Mouse (Mus musculus) WW6 (cell line): ENCODE measurements at regions not wholly inside any gene's neighbourhood (a gene's known extent, or its start where the extent isn't known, plus 50 kb on each side); places are given as distances from the start of the nearest gene placed in this dataset.

Experiments
- DNase-seq: peaks from one replicate; pipeline ENCODE4 v3.0.0-alpha.2; 2013; ENCODE audit warnings: low read depth, low spot score

- no peak for DNase-seq
Observed at GRCm38 (mm10) chr4:89001470-89001869, 121.5 kb upstream of the Ifne start.

DNA sequence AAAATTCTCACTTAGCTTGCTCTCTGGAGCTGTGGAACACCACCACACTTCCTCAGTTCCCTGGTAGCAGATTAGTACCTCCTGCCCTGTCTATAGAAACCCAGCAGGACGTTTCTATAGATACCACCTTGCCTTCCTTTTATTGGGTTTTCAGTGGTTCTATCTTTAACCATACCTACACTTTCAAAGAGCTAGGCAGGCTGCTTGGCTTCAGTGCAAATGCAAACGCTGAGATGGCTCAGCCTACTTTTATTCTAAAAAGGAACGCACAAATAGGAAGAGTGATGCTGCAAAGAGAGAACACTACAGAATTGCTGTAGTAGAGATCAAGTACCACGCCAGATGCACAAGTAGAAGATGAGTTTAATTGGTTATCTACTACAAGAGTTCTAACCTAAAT lies 120.9 kb upstream of the Ifne start:
- DNase-seq = no peak

DNA sequence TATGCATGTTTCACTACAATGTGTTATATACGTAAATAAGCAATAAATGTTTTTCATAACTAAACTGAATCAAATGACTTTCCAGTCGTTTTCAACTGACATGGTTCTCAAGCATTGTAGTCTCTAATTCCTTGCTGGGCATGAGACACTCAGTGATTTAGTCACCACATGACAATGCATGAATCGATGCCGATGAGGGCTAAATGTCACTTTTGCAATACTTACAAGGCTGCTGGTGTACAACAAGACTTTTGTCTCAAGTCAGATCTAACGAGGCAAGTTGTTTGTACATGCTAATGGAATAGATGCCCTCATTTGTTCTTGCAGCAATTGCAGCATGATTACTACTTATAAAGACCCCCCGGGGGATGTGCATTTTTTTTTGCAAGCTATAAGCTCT lies 120.2 kb upstream of the Ifne start:
- DNase-seq = no peak

- no peak for DNase-seq
Observed at GRCm38 (mm10) chr4:88998286-88998685, 118.3 kb upstream of the Ifne start.

- no peak for DNase-seq
Observed at GRCm38 (mm10) chr4:88995129-88995919, 115.3 kb upstream of the Ifne start.

DNA sequence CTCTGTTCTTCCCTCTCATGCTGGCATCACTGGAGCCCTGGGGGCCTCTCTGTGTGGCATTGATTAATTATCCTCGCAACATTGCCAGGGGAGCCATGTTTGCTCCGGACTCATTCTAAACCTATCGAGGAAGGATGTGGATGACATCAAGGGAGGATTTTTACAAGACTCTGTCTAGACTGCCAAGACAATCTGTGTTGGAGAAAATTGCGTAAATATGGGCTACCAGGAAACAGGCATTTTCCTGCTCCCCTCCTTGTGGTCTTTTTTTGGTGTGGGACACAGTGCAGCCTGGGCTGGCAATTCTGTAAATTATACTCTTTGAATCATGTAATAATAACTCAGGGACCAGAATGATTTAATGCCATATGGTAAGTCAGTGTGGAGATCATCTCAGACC lies 114.5 kb upstream of the Ifne start:
- DNase-seq = no peak

- DNase-seq = no peak
Observed at GRCm38 (mm10) chr4:88992498-88992897, 112.5 kb upstream of the Ifne start.

GRCm38 (mm10) chr4:88988363-88988762 lies 108.4 kb upstream of the Ifne start:
- DNase-seq = no peak

DNA sequence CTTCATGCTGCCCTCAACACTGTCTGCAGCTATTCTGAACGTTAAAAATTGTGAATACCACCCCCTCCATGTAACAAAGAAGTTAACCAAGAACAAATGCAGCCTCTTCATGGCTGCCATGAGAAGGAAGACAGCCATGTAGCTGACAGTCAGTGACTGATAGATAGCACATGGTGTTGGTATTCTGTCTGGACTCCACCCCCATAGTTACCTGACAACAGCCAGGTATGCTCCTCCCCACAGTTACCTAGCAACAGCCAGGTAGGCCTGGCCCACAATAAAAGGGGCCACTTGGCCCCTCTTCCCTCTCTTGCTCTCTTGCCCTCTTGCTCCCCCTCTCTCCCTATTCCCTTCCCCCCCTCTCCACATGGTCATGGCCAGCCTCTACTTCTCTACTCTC lies 107.1 kb upstream of the Ifne start:
- no peak for DNase-seq

DNA sequence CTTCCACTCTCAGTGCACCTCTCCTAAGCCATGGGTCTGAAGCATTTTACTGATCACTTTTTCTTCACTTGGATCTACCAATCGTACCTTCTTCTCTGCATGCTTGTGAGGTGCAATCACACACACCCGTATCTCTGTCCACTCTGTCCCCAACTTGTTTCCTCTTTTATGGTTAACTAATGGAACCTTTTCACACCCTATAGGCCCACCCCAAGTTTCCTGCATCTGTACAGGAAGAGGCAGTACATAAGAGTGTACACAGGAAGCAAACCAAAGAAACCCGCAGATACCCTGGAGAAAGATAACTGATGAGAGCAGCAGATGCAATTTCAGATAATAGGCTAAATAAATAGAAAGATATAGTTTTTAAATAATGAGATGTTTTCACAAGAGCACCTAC lies 102.5 kb upstream of the Ifne start:
- DNase-seq = no peak

GRCm38 (mm10) chr4:88977099-88977888 lies 97.3 kb upstream of the Ifne start:
- DNase-seq = no peak

DNA sequence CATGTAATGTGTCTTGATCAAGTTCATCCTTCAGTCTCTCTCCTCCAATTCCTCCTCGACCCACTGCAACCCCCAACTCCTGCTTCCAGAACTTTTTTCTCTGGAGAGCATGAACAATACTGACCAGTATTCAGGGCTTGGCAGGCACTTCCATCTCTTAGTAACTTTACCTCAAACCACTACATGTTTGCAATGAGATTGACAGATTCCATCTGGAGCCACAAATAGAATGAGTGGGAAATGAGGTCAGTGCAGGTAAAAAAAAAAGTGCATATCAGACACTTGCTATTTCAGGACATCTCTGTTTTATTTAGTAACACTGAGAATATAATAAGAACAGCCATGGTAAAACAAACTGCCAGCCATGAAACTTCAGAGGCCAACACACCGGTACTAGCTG lies 94.5 kb upstream of the Ifne start:
- no peak for DNase-seq

- DNase-seq = no peak
Observed at GRCm38 (mm10) chr4:88969134-88969841, 89.3 kb upstream of the Ifne start.

DNA sequence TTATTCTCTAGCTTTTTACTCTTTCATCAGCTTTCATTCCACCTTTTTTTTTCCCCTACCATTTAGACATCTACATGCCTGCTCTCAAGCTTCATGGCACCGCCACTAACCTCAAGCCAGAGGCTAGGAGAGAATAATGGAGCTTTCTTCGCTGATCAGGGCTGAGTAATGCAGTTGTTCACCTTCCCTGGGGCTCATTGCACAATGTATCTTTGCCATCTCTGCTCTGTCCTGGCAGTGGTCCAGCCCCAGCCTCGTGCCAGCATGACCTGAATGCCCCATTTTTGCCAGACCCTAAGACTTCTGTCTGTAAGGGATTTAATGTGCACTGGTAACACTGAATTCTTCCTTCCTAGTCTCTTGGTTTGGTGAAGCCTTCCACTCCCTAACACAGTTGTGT lies 79.6 kb upstream of the Ifne start:
- DNase-seq = no peak

GRCm38 (mm10) chr4:88956605-88957004 lies 76.6 kb upstream of the Ifne start:
- DNase-seq = no peak

DNA sequence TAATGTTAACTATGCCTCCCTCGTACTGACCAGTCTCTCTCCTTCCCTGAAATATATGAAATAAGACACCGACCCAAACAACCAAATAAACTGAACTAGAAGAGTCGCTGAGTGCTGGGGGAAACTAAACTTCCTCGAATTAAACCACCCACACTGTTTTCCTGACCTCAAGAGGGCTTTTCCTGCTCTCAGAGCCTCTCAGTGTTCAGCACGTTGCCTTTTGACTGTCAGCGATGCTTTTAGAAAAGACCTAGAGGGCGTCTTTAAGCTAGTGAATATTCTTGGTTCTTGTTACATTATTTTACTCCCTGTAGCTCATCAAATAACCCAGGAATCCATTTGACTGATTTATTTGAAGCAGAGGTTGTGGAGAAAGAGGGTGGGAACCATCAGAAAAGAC lies 76.2 kb upstream of the Ifne start:
- DNase-seq = no peak

DNA sequence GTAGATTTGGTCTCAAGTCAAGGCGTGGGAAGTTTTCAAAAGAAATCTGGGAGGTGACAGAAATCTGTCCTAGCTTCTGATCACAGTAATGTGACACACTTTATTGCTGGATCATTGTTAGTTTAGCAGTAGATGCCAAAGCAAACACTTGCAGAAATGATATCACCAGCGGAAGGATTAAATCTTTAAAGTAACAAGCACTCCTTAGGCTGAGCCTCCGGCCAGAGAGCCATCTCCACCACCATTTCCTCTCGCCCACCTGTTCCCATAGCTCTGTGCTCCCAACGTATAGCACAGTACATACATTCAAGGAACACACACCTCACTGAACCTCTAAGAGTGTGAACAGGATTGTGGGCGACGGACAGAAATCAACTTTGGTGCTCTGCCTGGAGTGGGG lies 75.6 kb upstream of the Ifne start:
- DNase-seq = no peak

DNA sequence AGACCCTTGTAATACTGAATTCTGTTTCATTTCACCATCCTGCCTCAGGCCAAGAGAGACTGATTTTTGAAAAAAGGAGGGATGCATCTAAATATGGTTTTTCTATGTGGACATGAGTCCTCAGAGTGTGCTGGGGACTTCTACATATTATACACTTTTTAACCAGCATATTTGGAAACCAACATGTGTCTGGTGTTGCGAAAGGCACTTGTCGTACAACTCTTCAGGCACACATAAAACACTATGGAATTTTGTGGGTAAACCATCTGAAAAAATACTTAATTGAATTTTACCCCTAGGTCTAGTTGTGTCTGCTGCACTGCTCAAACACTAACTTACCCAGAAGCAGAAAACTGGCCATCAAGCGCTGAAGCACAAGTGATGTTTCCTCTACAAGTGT lies 74.0 kb upstream of the Ifne start:
- DNase-seq = no peak

DNA sequence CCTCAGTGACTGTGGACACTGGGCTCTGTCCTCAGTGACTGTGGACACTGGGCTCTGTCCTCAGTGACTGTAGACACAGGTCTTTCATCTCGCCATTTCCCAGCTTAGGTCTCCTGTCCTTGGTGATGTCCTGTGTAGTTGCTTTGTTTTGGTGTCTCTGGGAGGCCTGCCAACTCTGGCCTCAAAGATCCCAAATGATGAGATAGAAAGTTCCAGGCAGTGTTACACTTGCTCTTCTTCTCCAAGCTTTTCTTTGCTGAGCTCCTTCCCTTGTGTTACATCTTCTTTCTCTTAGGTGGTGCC lies 71.0 kb upstream of the Ifne start:
- DNase-seq = no peak

- no peak for DNase-seq
Observed at GRCm38 (mm10) chr4:88950181-88951033, 70.4 kb upstream of the Ifne start.

GRCm38 (mm10) chr4:88948027-88948859 lies 68.2 kb upstream of the Ifne start:
- no peak for DNase-seq
